Mouse (Mus musculus): ENCODE data around the gene Adprhl2.

DNA sequence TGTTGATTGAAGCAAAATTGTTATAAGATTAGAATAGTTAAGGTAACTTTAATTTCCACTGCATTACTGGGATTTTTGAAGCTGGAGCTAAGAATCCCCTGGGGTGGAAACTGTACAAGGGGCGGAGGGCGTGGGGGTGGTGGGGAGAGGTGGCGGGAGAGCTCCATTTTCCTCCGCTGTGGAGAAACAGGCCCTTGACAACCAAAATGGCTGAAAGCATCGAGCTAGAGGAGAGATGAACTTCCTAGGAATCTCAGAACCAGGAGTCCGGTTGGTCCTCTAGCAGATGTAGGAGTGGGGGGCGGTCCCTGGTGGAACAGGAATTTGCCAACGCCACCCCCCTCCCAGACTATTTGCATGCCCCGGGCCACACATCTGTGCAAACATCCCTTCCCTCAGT, 39.8 kb downstream of the Adprhl2 start:
- TF ChIP-seq CTCF (IDR thresholded peaks at IDR 0.05; ENCODE audit: extremely low read depth, insufficient read length, insufficient replicate concordance, low read depth, low read length) (no peak), POLR2A (IDR thresholded peaks at IDR 0.05; ENCODE audit: low read depth, low read length) (no peak)

Measured in small intestine, adult 2 months (tissue).